Mouse (Mus musculus): Measurements from ENCODE around the gene Elovl7. TPM values are rescaled to one million over a fixed set of nuclear protein-coding genes. Genes with fewer than 3 reads are reported as not detected.

Gene Elovl7
- 15.6 TPM for polyA plus RNA-seq (2015; fragmentation: Illumina TruSeq; extraction: RNeasy Lipid Tissue Mini Kit (QIAGEN cat#74804); ENCODE audit: low read depth, low replicate concordance)

DNA sequence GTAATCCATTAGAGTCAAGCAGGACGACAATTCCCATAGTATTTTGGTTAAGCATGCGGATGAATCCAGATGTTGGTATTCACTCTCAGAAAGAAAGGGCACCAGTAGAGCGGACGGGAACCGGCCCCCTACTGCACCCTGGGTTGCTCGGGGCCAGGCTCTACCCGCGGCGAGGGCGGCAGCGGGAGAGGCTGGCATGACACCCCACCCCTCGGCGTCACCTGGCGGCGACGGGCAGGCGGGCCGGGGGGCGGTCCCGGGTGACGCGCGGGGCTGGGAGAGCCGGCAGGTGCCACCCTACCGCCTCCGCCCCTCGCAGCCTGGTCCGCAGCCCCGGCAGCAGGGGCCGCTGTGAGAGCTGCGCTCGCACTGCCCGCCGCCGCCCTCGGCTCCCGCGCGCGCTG is at the start of gene Elovl7:
TSS of gene Elovl7 (plus strand) at position 324 of the 404 bp plus-strand sequence.

DNA sequence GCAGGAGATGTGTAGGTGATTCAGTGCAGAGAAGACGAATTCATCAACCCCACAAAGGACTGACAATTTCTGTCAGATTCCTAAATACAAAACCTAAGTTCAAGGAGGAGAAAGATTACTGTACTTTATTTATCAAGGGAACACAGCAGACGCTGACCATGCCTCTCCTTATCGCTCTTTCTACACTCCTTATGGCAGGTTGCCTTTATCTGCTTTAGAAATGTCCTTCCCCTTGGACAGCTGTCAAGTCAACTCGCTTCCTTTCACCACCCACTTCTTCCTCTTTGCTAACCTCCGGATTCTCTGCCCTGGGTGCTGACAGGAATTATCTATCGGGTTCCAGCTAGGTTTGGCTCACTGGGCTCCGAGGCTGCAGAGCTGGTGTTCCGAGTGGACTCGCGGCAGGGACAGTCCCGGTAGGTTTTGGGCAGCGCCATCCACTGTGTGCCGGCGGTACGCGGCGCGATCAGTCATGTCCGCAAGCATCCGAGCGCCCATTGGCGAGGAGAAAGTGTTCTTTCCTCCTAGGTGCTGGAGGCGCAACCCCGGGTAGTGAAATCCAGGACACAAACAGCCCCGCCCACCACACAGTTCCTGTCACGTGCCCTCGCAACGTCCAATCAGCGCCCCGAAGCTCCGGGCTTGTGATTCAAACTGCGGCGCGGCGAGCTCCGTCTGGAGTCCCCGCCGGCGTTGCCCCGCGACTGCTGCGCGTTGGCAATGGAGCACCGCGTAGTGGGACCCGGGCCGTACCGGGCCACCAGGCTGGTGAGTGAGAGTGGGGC is 101.7 kb downstream of the Elovl7 start, which contains the start of gene Depdc1b:
TSS of gene Depdc1b (plus strand) at position 631 of the 785 bp plus-strand sequence.

Other genes with a start within 250 kb of the Elovl7 start
- 102 TPM for gene Smim15, start 170.0 kb upstream of the Elovl7 start, polyA plus RNA-seq (2015; fragmentation: Illumina TruSeq; extraction: RNeasy Lipid Tissue Mini Kit (QIAGEN cat#74804); ENCODE audit: low read depth, low replicate concordance)
- gene Ndufaf2, start 55.8 kb upstream of the Elovl7 start, polyA plus RNA-seq (2015; fragmentation: Illumina TruSeq; extraction: RNeasy Lipid Tissue Mini Kit (QIAGEN cat#74804); ENCODE audit: low read depth, low replicate concordance) = 72.5 TPM
- 13.6 TPM for gene Ercc8, start 55.7 kb upstream of the Elovl7 start, polyA plus RNA-seq (2015; fragmentation: Illumina TruSeq; extraction: RNeasy Lipid Tissue Mini Kit (QIAGEN cat#74804); ENCODE audit: low read depth, low replicate concordance)
- 0.34 TPM for gene Depdc1b, start 101.9 kb downstream of the Elovl7 start, polyA plus RNA-seq (2015; fragmentation: Illumina TruSeq; extraction: RNeasy Lipid Tissue Mini Kit (QIAGEN cat#74804); ENCODE audit: low read depth, low replicate concordance)
- 31.2 TPM for gene Pde4d, start 235.5 kb downstream of the Elovl7 start, polyA plus RNA-seq (2015; fragmentation: Illumina TruSeq; extraction: RNeasy Lipid Tissue Mini Kit (QIAGEN cat#74804); ENCODE audit: low read depth, low replicate concordance)

Data from brain, adult 10 weeks (tissue).